Mouse (Mus musculus): ENCODE results near the gene Wnt2.

Gene Wnt2

GRCm38 (mm10) chr6:17977165-17977564 is 53.2 kb downstream of the Wnt2 start:
- no peak for DNase-seq

- DNase-seq: no peak
Observed at GRCm38 (mm10) chr6:17974416-17974815, 56.0 kb downstream of the Wnt2 start.

- no peak for DNase-seq
Observed at GRCm38 (mm10) chr6:17971393-17971792, 59.0 kb downstream of the Wnt2 start.

- DNase-seq: no peak
Observed at GRCm38 (mm10) chr6:17969815-17970214, 60.6 kb downstream of the Wnt2 start.

- DNase-seq: no peak
Observed at GRCm38 (mm10) chr6:17968467-17969144, 61.8 kb downstream of the Wnt2 start.

- DNase-seq: no peak
Observed at GRCm38 (mm10) chr6:17963455-17963854, 66.9 kb downstream of the Wnt2 start.

- DNase-seq: no peak
Observed at GRCm38 (mm10) chr6:17951779-17952178, 78.6 kb downstream of the Wnt2 start.

- no peak for DNase-seq
Observed at GRCm38 (mm10) chr6:17949103-17949502, 81.3 kb downstream of the Wnt2 start.

GRCm38 (mm10) chr6:17947130-17947831 is 83.1 kb downstream of the Wnt2 start:
- no peak for DNase-seq

- no peak for DNase-seq
Observed at GRCm38 (mm10) chr6:17946456-17946855, 83.9 kb downstream of the Wnt2 start.

GRCm38 (mm10) chr6:17943877-17944617 is 86.3 kb downstream of the Wnt2 start:
- DNase-seq: no peak

GRCm38 (mm10) chr6:17942344-17942743 is 88.0 kb downstream of the Wnt2 start:
- DNase-seq: no peak

- no peak for DNase-seq
Observed at GRCm38 (mm10) chr6:17941916-17942315, 88.5 kb downstream of the Wnt2 start.
